Mouse (Mus musculus) fibroblast of lung, adult 2 months (primary cell): ENCODE measurements at regions not wholly inside any gene's neighbourhood (a gene's known extent, or its start where the extent isn't known, plus 50 kb on each side); places are given as distances from the start of the nearest gene placed in this dataset.
"Not testable (repeated sequence)": the region's sequence is repeated elsewhere in the genome, so short reads cannot be mapped to it uniquely, and the experiment has no call there.

Source experiments
- DNase-seq: peaks from one replicate; pipeline ENCODE4 v3.0.0-alpha.2; 2011; ENCODE audit warnings: low read depth

- no peak for DNase-seq
Observed at GRCm38 (mm10) chr11:40510325-40511239, 184.4 kb downstream of the Mat2b start.

- no peak for DNase-seq
Observed at GRCm38 (mm10) chr11:40491599-40491998, 203.4 kb downstream of the Mat2b start.

- DNase-seq, result not testable (repeated sequence)
Observed at GRCm38 (mm10) chr11:40478171-40478570, 216.8 kb downstream of the Mat2b start.

GRCm38 (mm10) chr11:40477294-40477693, 217.7 kb downstream of the Mat2b start:
- no peak for DNase-seq

- DNase-seq, result peak; percentile 26
Observed at GRCm38 (mm10) chr11:40469080-40469705, 225.8 kb downstream of the Mat2b start.

GRCm38 (mm10) chr11:40456571-40456970, 238.4 kb downstream of the Mat2b start:
- no peak for DNase-seq

- DNase-seq, result not testable (repeated sequence)
Observed at GRCm38 (mm10) chr11:40454994-40455393, 240.0 kb downstream of the Mat2b start.

- peak; percentile 21 for DNase-seq
Observed at GRCm38 (mm10) chr11:40446846-40447245, 248.2 kb downstream of the Mat2b start.

GRCm38 (mm10) chr11:40434002-40434401, 261.0 kb downstream of the Mat2b start:
- DNase-seq, result no peak

- DNase-seq, result no peak
Observed at GRCm38 (mm10) chr11:40428858-40429257, 266.1 kb downstream of the Mat2b start.

- no peak for DNase-seq
Observed at GRCm38 (mm10) chr11:40424316-40424715, 270.7 kb downstream of the Mat2b start.

- DNase-seq, result no peak
Observed at GRCm38 (mm10) chr11:40407571-40407970, 287.4 kb downstream of the Mat2b start.

GRCm38 (mm10) chr11:40402249-40402648, 292.8 kb downstream of the Mat2b start:
- DNase-seq, result peak; percentile 56

- no peak for DNase-seq
Observed at GRCm38 (mm10) chr11:40397453-40398104, 297.4 kb downstream of the Mat2b start.

GRCm38 (mm10) chr11:40395331-40395730, 299.7 kb downstream of the Mat2b start:
- no peak for DNase-seq

- no peak for DNase-seq
Observed at GRCm38 (mm10) chr11:40394864-40395266, 300.1 kb downstream of the Mat2b start.

GRCm38 (mm10) chr11:40394283-40394758, 300.7 kb downstream of the Mat2b start:
- DNase-seq, result no peak

- DNase-seq, result no peak
Observed at GRCm38 (mm10) chr11:40380696-40381095, 314.3 kb downstream of the Mat2b start.

GRCm38 (mm10) chr11:40371696-40372095, 323.3 kb downstream of the Mat2b start:
- no peak for DNase-seq

GRCm38 (mm10) chr11:40366573-40366972, 328.4 kb downstream of the Mat2b start:
- DNase-seq, result no peak

- no peak for DNase-seq
Observed at GRCm38 (mm10) chr11:40362530-40363185, 332.3 kb downstream of the Mat2b start.
